In the genomic region with DNA sequence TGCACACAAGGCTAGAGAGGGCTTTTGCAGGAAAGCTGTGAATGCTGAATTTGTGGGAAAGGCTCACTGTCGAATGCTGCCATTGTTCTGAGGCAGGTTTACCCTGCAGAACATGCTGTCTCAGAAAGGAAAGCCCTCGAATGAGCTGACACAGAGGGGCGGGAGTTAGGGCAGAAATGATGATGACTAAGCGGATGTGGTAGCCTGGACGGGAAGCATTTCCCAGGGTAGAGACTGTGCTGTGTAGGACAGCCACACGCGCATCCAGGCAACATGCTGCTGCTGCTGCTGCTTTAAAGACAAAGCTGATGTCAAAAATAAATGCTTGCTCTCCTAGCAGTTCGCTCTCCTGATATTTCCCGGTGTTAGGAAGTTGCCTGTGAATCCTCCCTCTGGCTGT, we compare ENCODE assay signal across 8 mouse cellular contexts. TPM values are rescaled to one million over a fixed set of nuclear protein-coding genes. Genes with fewer than 3 reads are reported as not detected.
A peak's percentile ranks its signal among the peaks of the same experiment; 100 is the strongest.
DNase-seq lines count a peak whose midpoint lies in the region; ATAC-seq lines count a peak whose summit lies in the region.

No protein-coding gene starts in this region.

- no peaks in the 10 kb centered on the region for H3K9me3 ChIP-seq in midbrain, embryonic 11.5 days (ENCODE audit: control insufficient read depth, low read length)
- H3K9me3 ChIP-seq in midbrain, embryonic 10.5 days (replicated peaks), result no peaks in the 10 kb centered on the region
- no peaks in the 10 kb centered on the region for H3K9me3 ChIP-seq in hindbrain, embryonic 15.5 days

- ATAC-seq in midbrain, embryonic 11.5 days (ENCODE audit: low FRiP score), result no peak
- 0 out of 2 replicates have a peak, but pooled peaks have one; percentile 55 for ATAC-seq in hindbrain, embryonic 15.5 days (ENCODE audit: low FRiP score, low read depth)
- ATAC-seq in megakaryocyte progenitor cell, adult 5-6 weeks (replicated peaks; ENCODE audit: poor library complexity), result peak; percentile 89

- H3K27ac ChIP-seq in midbrain, embryonic 11.5 days (ENCODE audit: low read depth, low read length), result no peak overlapping the region
- no peak overlapping the region for H3K27ac ChIP-seq in midbrain, embryonic 10.5 days (replicated peaks)
- H3K27ac ChIP-seq in hindbrain, embryonic 15.5 days (replicated peaks), result no peak overlapping the region

- no peak overlapping the region for H3K4me2 ChIP-seq in midbrain, embryonic 11.5 days
- no peak overlapping the region for H3K4me2 ChIP-seq in hindbrain, embryonic 15.5 days

- H3K9ac ChIP-seq in midbrain, embryonic 11.5 days (ENCODE audit: low read length), result no peak overlapping the region
- H3K9ac ChIP-seq in hindbrain, embryonic 15.5 days, result no peak overlapping the region

- no peaks in the 10 kb centered on the region for H3K36me3 ChIP-seq in midbrain, embryonic 11.5 days (ENCODE audit: control insufficient read depth, insufficient read depth, low read length)
- H3K36me3 ChIP-seq in midbrain, embryonic 10.5 days, result no peaks in the 10 kb centered on the region
- H3K36me3 ChIP-seq in hindbrain, embryonic 15.5 days, result no peaks in the 10 kb centered on the region

- 64% methylated on average over 9 of the region's 9 CpGs for WGBS in midbrain, embryonic 11.5 days
- 74% methylated on average over 9 of the region's 9 CpGs for WGBS in midbrain, embryonic 10.5 days
- 28% methylated on average over 9 of the region's 9 CpGs for WGBS in hindbrain, embryonic 15.5 days

- peak; percentile 53 to 79 for DNase-seq in adrenal gland, adult (ENCODE audit: inconsistent age in 2 of 2, low spot score in 1 of 2)
- DNase-seq in adrenal gland, postnatal 4 days (ENCODE audit: low spot score in 2 of 2), result no peak
- peak; percentile 49 for DNase-seq in midbrain, embryonic 11.5 days (ENCODE audit: low spot score, missing footprints)
- DNase-seq in midbrain, embryonic 10.5 days (ENCODE audit: low spot score), result no peak
- peak; percentile 67 for DNase-seq in thymus, postnatal 4 days
- no peak for DNase-seq in cerebellum, postnatal 36 days

- H3K4me1 ChIP-seq in midbrain, embryonic 11.5 days (ENCODE audit: control insufficient read depth, insufficient read depth, low read length), result no peaks in the 10 kb centered on the region
- 0 out of 2 replicates have a peak, but pooled peaks cover 4% of the 10 kb centered on the region for H3K4me1 ChIP-seq in midbrain, embryonic 10.5 days
- no peaks in the 10 kb centered on the region for H3K4me1 ChIP-seq in hindbrain, embryonic 15.5 days (replicated peaks)

- H3K4me3 ChIP-seq in midbrain, embryonic 11.5 days (ENCODE audit: low read depth, low read length), result no peak overlapping the region
- H3K4me3 ChIP-seq in midbrain, embryonic 10.5 days, result no peak overlapping the region
- no peak overlapping the region for H3K4me3 ChIP-seq in hindbrain, embryonic 15.5 days

- no peaks in the 10 kb centered on the region for H3K27me3 ChIP-seq in midbrain, embryonic 11.5 days (ENCODE audit: control insufficient read depth, insufficient read depth, low read length)
- H3K27me3 ChIP-seq in midbrain, embryonic 10.5 days (ENCODE audit: low read depth, poor library complexity, severe bottlenecking), result no peaks in the 10 kb centered on the region
- H3K27me3 ChIP-seq in hindbrain, embryonic 15.5 days, result no peaks in the 10 kb centered on the region

RNA-seq across cellular contexts. Expression of a gene that starts 24.9 kb away (rescaled TPM):
- total RNA-seq in adrenal gland, postnatal 4 days (2021), result 10 to 100 TPM; 34.3 to 44.6 TPM
- polyA plus RNA-seq in midbrain, embryonic 11.5 days (2014; fragmentation: Nextera tagmentation; extraction: Ambion mirVana), result 5.6 and 6.3 TPM in 2 replicates
- polyA plus RNA-seq in midbrain, embryonic 10.5 days (2016; fragmentation: Nextera tagmentation; extraction: Ambion mirVana), result 9.9 and 10.9 TPM in 2 replicates
- polyA plus RNA-seq in hindbrain, embryonic 15.5 days (2015; fragmentation: Nextera tagmentation; extraction: Ambion mirVana), result 10.3 and 10.7 TPM in 2 replicates
- total RNA-seq in megakaryocyte progenitor cell, adult 5-6 weeks (2015), result 11.6 and 12.5 TPM in 2 replicates
- 20.1 and 41.9 TPM in 2 replicates for total RNA-seq in megakaryocyte progenitor cell, adult 5-6 weeks (2017)

Comparison
In these comparisons a context has a peak if more than half of its experiments do, and no peak if none do; other contexts are left out.
1. DNase-seq: peak in adrenal gland, adult (2 of 2), midbrain, embryonic 11.5 days (single experiment) and thymus, postnatal 4 days (single experiment); none in adrenal gland, postnatal 4 days (0 of 2), midbrain, embryonic 10.5 days (single experiment) and cerebellum, postnatal 36 days (0 of 2).